Mouse (Mus musculus): ENCODE results near the gene Olfr1086.
"Not testable (repeated sequence)": the region's sequence is repeated elsewhere in the genome, so short reads cannot be mapped to it uniquely, and the experiment has no call there.

The Olfr1086 gene

DNA sequence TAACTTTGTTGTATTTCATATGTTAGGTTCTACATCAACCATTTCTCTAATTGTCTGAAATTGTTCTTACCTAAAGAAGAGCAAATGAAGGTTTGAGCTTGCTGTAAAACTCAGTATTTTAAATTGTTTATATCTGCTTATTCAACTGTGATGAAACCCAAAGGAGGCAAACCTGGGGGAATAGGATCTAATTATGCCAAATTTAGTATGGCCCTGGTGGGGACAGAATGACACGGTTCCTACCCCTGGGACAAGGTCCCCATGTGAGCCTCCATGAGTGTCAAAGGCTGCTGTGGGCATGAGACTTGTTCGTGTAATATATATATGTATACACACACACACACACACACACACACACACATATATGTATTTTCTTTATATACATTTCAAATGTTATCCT, at the start of gene Olfr1086:
Gene Olfr1086, minus strand, starts transcription at position 101 of the 400 bp plus-strand sequence.
- no peak for DNase-seq (ENCODE audit: low spot score in 2 of 2)

DNA sequence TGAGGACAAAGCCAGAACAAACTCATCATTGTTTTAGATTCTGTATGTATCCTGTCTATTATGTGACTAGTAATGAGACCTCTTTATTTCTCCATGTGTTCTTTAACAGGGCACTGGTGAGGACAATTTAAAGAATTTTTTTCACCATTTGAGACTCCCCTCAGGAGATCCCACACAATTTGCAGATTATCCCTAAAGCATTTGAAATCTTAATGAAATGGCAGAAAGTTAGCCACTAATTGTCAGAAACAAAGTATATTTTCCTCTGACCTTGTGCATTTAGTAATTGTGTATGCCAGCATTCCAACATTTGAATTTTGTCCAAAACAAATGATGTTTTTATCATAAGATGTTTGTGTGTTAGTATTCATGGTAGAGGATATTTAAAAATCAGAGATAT, 18.4 kb upstream of the Olfr1086 start, which contains the start of gene Olfr1087:
Gene Olfr1087, minus strand, starts transcription at position 101 of the 400 bp plus-strand sequence.
- DNase-seq (ENCODE audit: low spot score in 2 of 2) = no peak

DNA sequence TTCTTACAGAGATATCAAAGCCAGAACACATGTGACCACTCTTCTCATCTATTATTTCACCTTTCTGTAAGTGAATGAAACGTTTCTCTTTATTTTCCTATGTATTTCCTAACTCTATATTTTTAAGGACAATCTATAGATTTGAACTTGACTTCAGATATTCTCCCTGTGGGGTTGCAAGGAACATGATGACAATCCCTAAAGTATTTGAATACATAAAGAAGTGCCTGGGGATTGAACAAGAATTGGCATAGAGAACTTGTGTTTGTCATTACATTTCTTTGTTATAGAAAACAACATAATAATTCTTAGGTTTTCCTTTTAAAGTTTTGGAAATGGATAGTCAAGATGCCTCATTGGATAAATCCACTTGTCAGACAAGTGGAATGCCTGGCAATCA, 18.0 kb downstream of the Olfr1086 start, which contains the start of gene Olfr1085:
Gene Olfr1085, minus strand, starts transcription at position 101 of the 400 bp plus-strand sequence.
- DNase-seq (ENCODE audit: low spot score in 2 of 2) = no peak

DNA sequence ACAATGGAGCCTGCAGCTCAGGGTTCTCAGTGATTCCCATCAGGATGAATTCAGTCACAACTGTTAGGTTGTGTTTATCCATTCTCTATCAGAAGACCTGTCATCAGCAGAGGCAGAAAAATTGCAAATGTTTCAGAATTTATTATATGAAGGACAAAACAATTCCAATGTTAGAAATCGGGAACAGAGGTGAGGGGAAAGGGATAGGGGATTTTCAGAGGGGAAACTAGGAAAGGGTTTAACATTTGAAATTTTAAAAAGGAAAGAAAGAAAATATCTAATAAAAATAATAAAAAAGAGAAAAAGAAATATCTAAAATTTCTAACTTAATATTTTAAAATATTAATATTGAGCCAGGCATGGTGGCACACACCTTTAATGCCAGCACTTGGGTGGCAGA, 40.3 kb downstream of the Olfr1086 start, which contains the start of gene Olfr1084:
Gene Olfr1084, minus strand, starts transcription at position 101 of the 400 bp plus-strand sequence.
- not testable (repeated sequence) for DNase-seq (ENCODE audit: low spot score in 2 of 2)

Measured in urinary bladder, postnatal 4 days (tissue).